In the genomic region with DNA sequence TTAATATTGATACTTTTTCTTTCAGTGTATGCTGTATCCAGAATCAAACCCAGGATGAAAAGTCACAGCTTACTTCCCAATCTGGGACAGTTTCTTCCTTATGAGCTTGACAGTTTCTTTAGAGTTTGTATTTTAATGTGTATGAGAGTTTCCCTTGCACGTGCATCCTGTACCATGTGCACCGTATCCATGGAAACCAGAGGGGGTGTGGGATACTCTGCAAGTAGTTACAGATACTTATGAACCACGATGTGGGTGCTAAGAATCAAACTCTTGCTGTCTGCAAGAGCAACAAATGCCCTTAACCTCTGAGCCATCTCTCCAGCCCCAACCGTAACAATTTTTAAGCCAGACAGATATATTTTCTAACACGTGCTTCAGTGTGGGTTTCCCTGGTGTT, we compare ENCODE assay signal across 13 mouse cellular contexts.
"Had no signal": no experiment of that assay in that cellular context is flagged by ENCODE, and none has a peak within 500 bp of the region (broad histone marks: within the 10 kb centered on the region; RNA-seq: fewer than 3 reads in every experiment).

No protein-coding gene starts in this region.

- DNase-seq: kidney, adult 11 months; kidney, adult 9 months; kidney, postnatal 36 days; layer of hippocampus, adult 9-11 months; layer of hippocampus, postnatal 36 days; left cerebral cortex, postnatal 4 days; lung, adult 18-20 months; retina, postnatal 1 day had no signal

- H3K27me3 ChIP-seq: limb, embryonic 13.5 days; neural tube, embryonic 13.5 days had no signal

- H3K4me2 ChIP-seq: limb, embryonic 13.5 days; neural tube, embryonic 13.5 days had no signal

- H3K27ac ChIP-seq: kidney, postnatal 0 days; limb, embryonic 13.5 days; liver, embryonic 14.5 days; neural tube, embryonic 13.5 days had no signal

- H3K9me3 ChIP-seq: limb, embryonic 13.5 days; neural tube, embryonic 13.5 days had no signal

- ATAC-seq: midbrain, embryonic 16.5 days had no signal

- H3K9ac ChIP-seq: limb, embryonic 13.5 days; liver, embryonic 14.5 days; neural tube, embryonic 13.5 days had no signal

- H3K4me3 ChIP-seq: limb, embryonic 13.5 days; neural tube, embryonic 13.5 days had no signal

- H3K36me3 ChIP-seq: limb, embryonic 13.5 days; neural tube, embryonic 13.5 days had no signal
